Mouse (Mus musculus) spleen, adult 2 months (tissue): ENCODE measurements around the gene Itpk1. TPM values are rescaled to one million over a fixed set of nuclear protein-coding genes. Genes with fewer than 3 reads are reported as not detected.
A peak's percentile ranks its signal among the peaks of the same experiment; 100 is the strongest.

Source experiments
- DNase-seq, 2 experiments: peaks; one replicate each; pipeline versions ENCODE4 v3.0.0 to v3.0.0-alpha.2; 2012 to 2021; ENCODE audit warnings: low spot score in 2 of 2, low read depth in 1 of 2
- H3K27ac ChIP-seq: fragments of 200-500 bp; 2 replicates; pipeline ENCODE4 v1.5.1; 2012; ENCODE audit warnings: low read length, inconsistent platforms; ENCODE audit not compliant: insufficient read depth
- H3K27me3 ChIP-seq: fragments of 200-500 bp; 2 replicates; pipeline ENCODE4 v1.6.1; 2012; ENCODE audit warnings: mild to moderate bottlenecking, moderate library complexity, low read length, inconsistent platforms; ENCODE audit not compliant: control insufficient read depth, insufficient read depth
- H3K36me3 ChIP-seq: fragments of 200-500 bp; 2 replicates; pipeline ENCODE4 v1.6.1; 2012; ENCODE audit warnings: mild to moderate bottlenecking, low read length, inconsistent platforms; ENCODE audit not compliant: control insufficient read depth, insufficient read depth
- H3K4me1 ChIP-seq: fragments of 200-500 bp; 2 replicates; pipeline ENCODE4 v1.6.1; 2011; ENCODE audit warnings: inconsistent platforms; ENCODE audit not compliant: control insufficient read depth, insufficient read depth, insufficient read length
- H3K4me3 ChIP-seq: fragments of 200-500 bp; 2 replicates; pipeline ENCODE4 v1.5.1; 2011; ENCODE audit warnings: mild to moderate bottlenecking, inconsistent platforms; ENCODE audit not compliant: insufficient read depth, insufficient read length; ENCODE audit errors: extremely low read depth
- CTCF ChIP-seq: fragments of 200-500 bp; IDR thresholded peaks from 2 replicates; pipeline ENCODE4 v1.5.1; 2011; ENCODE audit warnings: mild to moderate bottlenecking, inconsistent platforms; ENCODE audit not compliant: insufficient read depth, insufficient read length, insufficient replicate concordance; ENCODE audit errors: extremely low read depth
- POLR2A ChIP-seq: fragments of 200-500 bp; IDR thresholded peaks from 2 replicates; pipeline ENCODE4 v1.6.1; 2011; ENCODE audit warnings: low read depth, low read length, inconsistent platforms
- WGBS: fragments of 180-500 bp; shearing (Covaris S2); methylation state at CpG from one replicate; pipeline ENCODE4 v1.1.7; 2018; 5-methylcytosine and 5-hydroxymethylcytosine counted together
- polyA plus RNA-seq: library from polyadenylated mRNA; depleted of rRNA; stranded (reverse); fragments of >200 nt; gene quantifications from 2 replicates; pipeline ENCODE4 v1.2.3, GENCODE M21; 2012

Gene Itpk1
- polyA plus RNA-seq, 1 experiment, result 22.2 TPM

DNA sequence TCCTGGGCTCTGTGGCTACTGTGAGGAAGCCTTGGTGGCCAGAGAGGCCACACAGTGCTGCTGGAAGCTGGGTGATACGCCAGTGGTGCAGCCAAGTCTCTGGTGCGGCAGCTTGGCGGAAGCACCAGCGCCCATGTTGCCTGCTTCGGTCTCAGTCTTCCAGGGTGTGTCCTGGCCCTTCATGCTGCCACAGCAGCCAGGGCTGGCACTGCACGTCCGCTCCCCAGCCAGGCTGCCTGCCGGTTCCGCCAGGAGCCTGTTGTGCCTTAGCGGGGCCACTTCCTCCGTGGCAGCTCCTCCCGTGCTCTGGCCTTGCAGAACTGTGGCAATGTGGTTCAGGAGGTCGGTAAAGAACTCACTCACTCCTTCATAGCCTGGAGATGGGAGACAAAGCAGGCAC lies 134.6 kb downstream of the Itpk1 start:
- H3K27ac ChIP-seq, result no peak overlapping the region
- H3K4me3 ChIP-seq, result no peak overlapping the region
- peaks cover 32% of the 10 kb centered on the region for H3K36me3 ChIP-seq
- no peak for TF ChIP-seq POLR2A
- no peak for TF ChIP-seq CTCF
- no peaks in the 10 kb centered on the region for H3K4me1 ChIP-seq
- no peaks in the 10 kb centered on the region for H3K27me3 ChIP-seq
- no peak for DNase-seq
- 79% methylated on average over 13 of the region's 13 CpGs for WGBS

DNA sequence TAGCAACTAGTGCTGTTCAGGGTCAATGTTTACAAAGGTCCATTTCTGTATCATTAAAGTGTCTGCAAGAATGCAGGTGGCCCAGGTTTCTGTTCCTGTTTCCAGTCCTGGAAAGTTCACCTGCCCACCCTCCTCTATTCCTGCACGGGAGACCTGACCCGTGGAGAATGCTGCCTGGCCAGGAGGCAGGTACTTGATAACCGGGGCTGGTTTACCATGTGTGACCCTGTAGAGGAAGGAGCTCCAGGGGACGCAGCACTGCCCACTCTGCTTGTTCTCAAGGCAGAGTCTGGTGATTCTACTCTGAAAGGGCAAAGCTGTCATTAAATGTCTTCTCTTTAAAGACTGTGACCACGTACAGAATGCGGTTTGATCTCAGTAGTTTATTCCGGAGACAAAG lies 136.5 kb downstream of the Itpk1 start:
- Histone ChIP-seq H3K27ac (no peak overlapping the region), H3K4me3 (no peak overlapping the region), H3K4me1 (no peaks in the 10 kb centered on the region), H3K36me3 (peaks cover 22% of the 10 kb centered on the region), H3K27me3 (no peaks in the 10 kb centered on the region)
- WGBS, result 68% methylated on average over 7 of the region's 7 CpGs
- no peak for TF ChIP-seq CTCF
- no peak for TF ChIP-seq POLR2A
- DNase-seq, result no peak

DNA sequence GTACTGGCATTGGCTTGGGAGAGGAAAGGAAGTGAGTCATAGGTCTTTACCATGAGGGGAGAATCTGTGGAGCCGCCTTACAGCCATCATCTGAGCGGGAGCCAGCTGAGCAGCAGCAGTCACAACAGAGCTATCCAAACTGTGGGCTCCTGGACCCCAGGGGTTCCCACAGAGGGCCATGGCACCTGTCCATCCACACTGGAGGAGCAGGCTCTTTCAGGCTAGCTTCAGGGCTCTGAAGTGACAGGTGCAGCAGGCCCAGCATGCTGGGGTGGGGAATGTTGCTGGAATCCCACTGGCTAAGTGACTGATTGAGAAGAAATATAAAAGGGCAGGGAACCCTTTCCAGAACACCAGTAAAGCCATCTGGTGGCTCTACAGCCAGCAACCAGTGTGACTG lies 137.8 kb downstream of the Itpk1 start:
- 60% methylated on average over 2 of the region's 2 CpGs for WGBS
- no peak overlapping the region for H3K4me3 ChIP-seq
- H3K4me1 ChIP-seq, result no peaks in the 10 kb centered on the region
- H3K27ac ChIP-seq, result no peak overlapping the region
- H3K27me3 ChIP-seq, result no peaks in the 10 kb centered on the region
- TF ChIP-seq POLR2A, result no peak
- TF ChIP-seq CTCF, result no peak
- H3K36me3 ChIP-seq, result peaks cover 14% of the 10 kb centered on the region
- DNase-seq, result no peak

DNA sequence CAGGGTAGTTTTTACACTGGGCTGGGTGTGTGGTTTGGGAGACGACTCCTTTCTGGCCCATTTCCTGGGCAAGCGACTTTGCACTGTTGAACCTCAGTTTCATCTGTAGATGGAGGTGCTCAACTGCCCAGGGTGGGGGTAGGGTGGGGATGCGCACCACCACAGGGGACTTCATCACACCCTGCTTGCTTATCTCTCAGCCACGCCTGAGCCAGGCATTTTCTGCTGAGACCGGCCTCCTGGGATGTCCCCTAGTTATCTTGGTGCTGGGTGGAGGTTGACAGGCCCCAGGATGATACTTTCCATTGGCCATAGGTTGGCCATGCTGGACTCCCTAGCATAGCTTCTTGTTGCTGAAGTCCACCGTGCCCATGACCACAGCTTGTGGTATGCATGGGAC lies 139.6 kb downstream of the Itpk1 start:
- Histone ChIP-seq H3K4me1 (no peaks in the 10 kb centered on the region), H3K27ac (no peak overlapping the region), H3K36me3 (peaks cover 4% of the 10 kb centered on the region; the same call in 1 of the 2 replicates), H3K27me3 (no peaks in the 10 kb centered on the region), H3K4me3 (no peak overlapping the region)
- no peak for DNase-seq
- WGBS, result 55% methylated on average over 6 of the region's 6 CpGs
- TF ChIP-seq CTCF (no peak), POLR2A (no peak)

DNA sequence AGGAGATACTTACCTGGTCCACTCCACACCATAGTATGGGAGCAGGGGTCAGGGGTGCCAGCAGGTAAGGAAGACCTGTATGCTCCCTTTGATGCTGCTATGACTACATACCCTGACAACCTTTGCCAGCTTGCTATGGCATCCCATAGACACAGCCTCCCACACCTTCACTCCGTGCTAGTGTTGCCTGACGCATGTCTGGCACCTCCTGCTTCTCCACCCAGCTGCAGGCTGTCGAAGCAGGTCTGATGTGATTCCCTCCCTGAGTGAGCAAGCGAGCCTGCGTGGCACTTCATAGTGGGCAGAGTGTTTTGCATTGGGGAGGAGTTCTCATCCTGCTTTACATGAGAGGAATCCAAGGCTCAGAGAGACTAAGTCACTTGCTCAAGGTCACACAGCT lies 147.4 kb downstream of the Itpk1 start:
- Histone ChIP-seq H3K36me3 (no peaks in the 10 kb centered on the region), H3K27ac (no peak overlapping the region), H3K27me3 (peaks cover 3% of the 10 kb centered on the region; the same call in 1 of the 2 replicates), H3K4me3 (no peak overlapping the region), H3K4me1 (no peaks in the 10 kb centered on the region)
- WGBS, result 81% methylated on average over 5 of the region's 5 CpGs
- no peak for TF ChIP-seq CTCF
- no peak for TF ChIP-seq POLR2A
- DNase-seq, result no peak

DNA sequence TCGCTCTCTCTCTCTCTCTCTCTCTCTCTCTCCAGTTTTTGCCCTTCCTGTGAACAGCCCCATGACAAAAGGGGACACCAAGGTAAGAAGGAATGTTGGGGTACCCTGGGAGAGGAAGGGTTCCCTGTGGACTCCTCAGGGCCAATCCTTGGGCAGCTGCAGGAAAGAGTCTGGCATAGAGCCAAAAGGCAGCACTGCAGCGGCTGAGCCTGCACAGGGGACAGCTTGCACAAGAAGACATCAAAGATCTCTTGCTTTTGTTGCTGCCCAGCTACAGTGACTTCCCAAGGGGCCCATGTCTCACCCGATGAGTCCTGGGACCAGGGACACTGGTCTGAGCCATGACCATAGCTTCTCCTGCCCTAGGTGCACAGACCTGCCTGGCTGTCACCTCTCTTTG lies 148.9 kb downstream of the Itpk1 start:
- no peak overlapping the region for H3K27ac ChIP-seq
- TF ChIP-seq CTCF, result no peak
- no peak for TF ChIP-seq POLR2A
- no peaks in the 10 kb centered on the region for H3K36me3 ChIP-seq
- no peak overlapping the region for H3K4me3 ChIP-seq
- 72% methylated on average over 3 of the region's 3 CpGs for WGBS
- no peaks in the 10 kb centered on the region for H3K4me1 ChIP-seq
- no peak for DNase-seq
- H3K27me3 ChIP-seq, result peaks cover 3% of the 10 kb centered on the region; the same call in 1 of the 2 replicates

DNA sequence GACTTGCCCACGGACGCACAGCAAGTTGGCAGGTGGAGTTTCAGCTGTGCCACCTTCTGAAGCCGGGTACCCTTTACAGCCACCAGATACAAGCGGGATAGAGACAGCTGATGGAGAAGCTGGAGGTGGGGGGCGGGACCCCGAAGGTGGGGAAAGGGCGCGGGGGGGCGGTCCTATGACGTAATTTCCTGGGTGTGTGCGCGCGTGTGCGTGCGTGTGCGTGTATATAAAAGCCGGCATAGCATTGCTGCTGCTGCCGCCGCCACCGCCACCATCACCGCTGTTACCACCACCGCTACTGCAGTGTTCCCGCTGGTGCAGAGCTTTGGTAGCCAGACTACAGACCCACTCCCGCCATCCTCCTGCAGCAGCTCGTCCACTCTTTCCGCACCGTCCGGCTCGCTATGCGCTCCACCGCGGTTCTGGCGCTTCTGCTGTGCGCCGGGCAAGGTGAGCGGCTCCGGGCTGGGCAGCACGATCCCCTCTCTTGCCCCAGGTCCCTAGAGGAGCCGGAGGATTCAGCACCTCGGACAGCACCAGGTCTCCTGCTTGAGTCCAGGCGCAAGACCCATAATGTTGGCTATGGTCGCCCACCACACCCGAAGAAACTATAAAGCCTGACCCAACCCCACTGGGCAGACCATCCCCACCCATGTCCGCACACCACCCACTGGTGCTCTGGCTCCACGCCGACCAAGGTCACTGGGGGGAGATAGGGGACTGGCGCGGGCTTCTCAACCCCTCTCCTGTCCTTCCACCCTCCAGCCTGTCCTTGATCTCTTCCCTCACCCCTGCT lies 149.8 kb downstream of the Itpk1 start, which contains the start of gene Chga:
Chga (plus strand) TSS at position 249 of the 796 bp plus-strand sequence.
- 6% methylated on average over 43 of the region's 48 CpGs for WGBS
- peak in 1 of 2 experiments; percentile 11 for DNase-seq
- Histone ChIP-seq H3K36me3 (no peaks in the 10 kb centered on the region), H3K27me3 (peaks cover 3% of the 10 kb centered on the region; the same call in 1 of the 2 replicates), H3K27ac (no peak within 1 kb of the TSS), H3K4me3 (no peak within 1 kb of the TSS), H3K4me1 (no peaks in the 10 kb centered on the region)
- TF ChIP-seq POLR2A (no peak), CTCF (no peak)
